Comparison of ENCODE assay signal across 29 mouse cellular contexts in the genomic region with DNA sequence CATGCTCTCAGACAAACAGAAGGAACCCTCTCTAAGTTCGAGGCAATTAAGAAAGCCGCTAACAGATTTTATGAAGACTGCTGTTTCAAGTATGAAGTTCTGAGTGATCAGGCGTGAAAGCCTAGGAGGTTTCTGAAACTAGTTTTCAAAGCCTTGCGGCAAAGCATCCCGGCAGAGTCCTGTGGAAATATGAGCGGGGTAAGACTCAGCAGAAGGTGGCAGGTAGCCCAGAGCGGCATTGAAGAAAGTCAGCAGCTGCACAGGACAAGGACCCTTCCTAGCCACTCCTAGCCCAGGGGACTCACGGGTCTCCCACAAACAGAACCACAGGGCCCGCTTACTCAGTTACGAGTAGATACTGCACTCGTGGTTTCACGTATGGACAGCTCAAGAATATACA. TPM values are rescaled to one million over a fixed set of nuclear protein-coding genes. Genes with fewer than 3 reads are reported as not detected.
DNase-seq lines count a peak whose midpoint lies in the region; ATAC-seq and TF ChIP-seq lines count a peak whose summit lies in the region.
"Had no signal": no experiment of that assay in that cellular context is flagged by ENCODE, and none has a peak within 500 bp of the region (broad histone marks: within the 10 kb centered on the region; RNA-seq: fewer than 3 reads in every experiment).

No protein-coding gene starts in this region.

- H3K4me2 ChIP-seq in forebrain, postnatal 0 days (ENCODE audit: low read depth) = no peak overlapping the region
- H3K4me2 ChIP-seq in forebrain, embryonic 11.5 days (ENCODE audit: low read depth, low read length, severe bottlenecking) = no peak overlapping the region
- H3K4me2 ChIP-seq in myocyte (ENCODE audit: low read depth) = peak overlapping the region; percentile 79
- H3K4me2 ChIP-seq: embryonic facial prominence, embryonic 12.5 days; forebrain, embryonic 15.5 days; hindbrain, embryonic 12.5 days; limb, embryonic 13.5 days; liver, embryonic 11.5 days; lung, embryonic 15.5 days; midbrain, embryonic 11.5 days; neural tube, embryonic 12.5 days; stomach, embryonic 15.5 days had no signal

- H3K4me1 ChIP-seq in forebrain, postnatal 0 days (ENCODE audit: insufficient read depth) = no peaks in the 10 kb centered on the region
- no peaks in the 10 kb centered on the region for H3K4me1 ChIP-seq in forebrain, embryonic 11.5 days (replicated peaks; ENCODE audit: control insufficient read depth, insufficient read depth, low read length)
- H3K4me1 ChIP-seq: forebrain, embryonic 15.5 days; lung, embryonic 15.5 days; neural tube, embryonic 12.5 days; stomach, embryonic 15.5 days had no signal

- H3K9ac ChIP-seq in forebrain, postnatal 0 days = no peak overlapping the region
- no peak overlapping the region for H3K9ac ChIP-seq in forebrain, embryonic 11.5 days (ENCODE audit: low read length)
- H3K9ac ChIP-seq: embryonic facial prominence, embryonic 12.5 days; forebrain, embryonic 15.5 days; hindbrain, embryonic 12.5 days; limb, embryonic 13.5 days; lung, embryonic 15.5 days; neural tube, embryonic 12.5 days; stomach, embryonic 15.5 days had no signal

- no peak overlapping the region for H3ac ChIP-seq in myocyte (ENCODE audit: control insufficient read depth, insufficient read length)

- H3K79me2 ChIP-seq in myocyte (ENCODE audit: control insufficient read depth, insufficient read depth) = no peaks in the 10 kb centered on the region

- no peaks in the 10 kb centered on the region for H3K9me3 ChIP-seq in forebrain, postnatal 0 days (ENCODE audit: low read length)
- H3K9me3 ChIP-seq in forebrain, embryonic 11.5 days (ENCODE audit: control insufficient read depth, low read length) = no peaks in the 10 kb centered on the region
- H3K9me3 ChIP-seq: embryonic facial prominence, embryonic 12.5 days; forebrain, embryonic 15.5 days; hindbrain, embryonic 12.5 days; limb, embryonic 13.5 days; lung, embryonic 15.5 days; neural tube, embryonic 12.5 days; stomach, embryonic 15.5 days had no signal

- peak; percentile 42 for DNase-seq in forebrain, postnatal 0 days
- DNase-seq in forebrain, embryonic 11.5 days (ENCODE audit: low spot score) = no peak
- peak; percentile 5 for DNase-seq in brain, adult 2 months (ENCODE audit: low read depth, low spot score)
- peak; percentile 14 to 30 for DNase-seq in gastrocnemius, adult 8-10 months (ENCODE audit: low spot score in 2 of 2)
- no peak for DNase-seq in right cerebral cortex, postnatal 4 days
- no peak for DNase-seq in kidney, postnatal 25 days
- DNase-seq in lung, postnatal 14 days = no peak
- DNase-seq: adrenal gland, postnatal 25 days; cerebellum, adult 8-10 months; cerebellum, postnatal 36 days; heart, postnatal 36 days; kidney, adult 9 months; kidney, postnatal 10 days; lung, postnatal 36 days had no signal

- H3K36me3 ChIP-seq in forebrain, postnatal 0 days (ENCODE audit: insufficient read depth) = no peaks in the 10 kb centered on the region
- no peaks in the 10 kb centered on the region for H3K36me3 ChIP-seq in forebrain, embryonic 11.5 days (ENCODE audit: control insufficient read depth, insufficient read depth, low read length)
- H3K36me3 ChIP-seq in myocyte (ENCODE audit: control insufficient read depth, insufficient read depth) = no peaks in the 10 kb centered on the region
- H3K36me3 ChIP-seq: embryonic facial prominence, embryonic 12.5 days; forebrain, embryonic 15.5 days; hindbrain, embryonic 12.5 days; limb, embryonic 13.5 days; lung, embryonic 15.5 days; neural tube, embryonic 12.5 days; stomach, embryonic 15.5 days had no signal

- ATAC-seq in forebrain, postnatal 0 days = peak; percentile 38; the same call in 1 of the 2 replicates
- ATAC-seq in forebrain, embryonic 11.5 days (replicated peaks; ENCODE audit: low FRiP score) = no peak
- ATAC-seq: CD4-positive, CD25-positive, alpha-beta regulatory T cell, adult 4 months; forebrain, embryonic 15.5 days; hindbrain, postnatal 0 days; intestine, embryonic 16.5 days; midbrain, embryonic 16.5 days had no signal

- WGBS in forebrain, postnatal 0 days = 71% methylated on average over 12 of the region's 12 CpGs
- WGBS in forebrain, embryonic 11.5 days = 88% methylated on average over 12 of the region's 12 CpGs

- TF ChIP-seq POLR2A in myocyte (IDR thresholded peaks at IDR 0.05; ENCODE audit: insufficient read length, low read depth) = no peak

- no peaks in the 10 kb centered on the region for H3K27me3 ChIP-seq in forebrain, postnatal 0 days (ENCODE audit: insufficient read depth, low read length)
- H3K27me3 ChIP-seq in forebrain, embryonic 11.5 days (ENCODE audit: control insufficient read depth, insufficient read depth, low read length) = no peaks in the 10 kb centered on the region
- H3K27me3 ChIP-seq in myocyte (ENCODE audit: control insufficient read depth, insufficient read depth, insufficient read length) = no peaks in the 10 kb centered on the region
- H3K27me3 ChIP-seq: embryonic facial prominence, embryonic 12.5 days; forebrain, embryonic 15.5 days; hindbrain, embryonic 12.5 days; limb, embryonic 13.5 days; lung, embryonic 15.5 days; neural tube, embryonic 12.5 days; stomach, embryonic 15.5 days had no signal

- H3K27ac ChIP-seq in forebrain, postnatal 0 days (ENCODE audit: low read depth, low read length) = no peak overlapping the region
- H3K27ac ChIP-seq in forebrain, embryonic 11.5 days (ENCODE audit: low read depth, low read length) = no peak overlapping the region
- H3K27ac ChIP-seq: embryonic facial prominence, embryonic 12.5 days; forebrain, embryonic 15.5 days; hindbrain, embryonic 12.5 days; hindbrain, postnatal 0 days; limb, embryonic 13.5 days; lung, embryonic 15.5 days; neural tube, embryonic 12.5 days; stomach, embryonic 15.5 days had no signal

- no peak overlapping the region for H3K4me3 ChIP-seq in forebrain, postnatal 0 days (ENCODE audit: low read depth, low read length)
- no peak overlapping the region for H3K4me3 ChIP-seq in forebrain, embryonic 11.5 days (ENCODE audit: low read depth, low read length)
- peak overlapping the region; percentile 5 for H3K4me3 ChIP-seq in myocyte
- H3K4me3 ChIP-seq: embryonic facial prominence, embryonic 12.5 days; erythroblast, embryonic 14.5 days; forebrain, embryonic 15.5 days; hindbrain, embryonic 12.5 days; limb, embryonic 13.5 days; lung, embryonic 15.5 days; neural tube, embryonic 12.5 days; stomach, embryonic 15.5 days had no signal

- TF ChIP-seq CTCF in forebrain, postnatal 0 days (IDR thresholded peaks at IDR 0.05; ENCODE audit: low read depth) = no peak

TF ChIP-seq in myocyte, 11 proteins besides CTCF, POLR2A, EP300 and RAD21:
- no peak for TF ChIP-seq POLR2AphosphoS2 (IDR thresholded peaks at IDR 0.05; ENCODE audit: insufficient read length, low read depth)
- no peak for TF ChIP-seq SRF (IDR thresholded peaks at IDR 0.05; ENCODE audit: control insufficient read depth, insufficient read length, low read depth)
- TF ChIP-seq MYOD1 (IDR thresholded peaks at IDR 0.05; ENCODE audit: control insufficient read depth in 1 of 3, insufficient read length in 2 of 3, low read depth in 2 of 3) = peak in 2 of 3 experiments; percentile 85 to 94
- no peak for TF ChIP-seq TCF3 (IDR thresholded peaks at IDR 0.05; ENCODE audit: insufficient read length, low read depth)
- peak in 1 of 3 experiments; percentile 32 for TF ChIP-seq MYOG (IDR thresholded peaks at IDR 0.05; ENCODE audit: control insufficient read depth in 1 of 3, insufficient read depth in 1 of 3, insufficient read length in 2 of 3, low read depth in 2 of 3)
- TF ChIP-seq E2F4 (IDR thresholded peaks at IDR 0.05; ENCODE audit: insufficient read depth) = no peak
- no peak for TF ChIP-seq CEBPB (IDR thresholded peaks at IDR 0.05; ENCODE audit: insufficient read depth, poor library complexity, severe bottlenecking)
- TF ChIP-seq REST (IDR thresholded peaks at IDR 0.05; ENCODE audit: insufficient read depth, insufficient read length) = no peak
- TF ChIP-seq MAX (IDR thresholded peaks at IDR 0.05; ENCODE audit: low read depth) = no peak
- TF ChIP-seq USF1 (IDR thresholded peaks at IDR 0.05; ENCODE audit: low read depth) = no peak
- no peak for TF ChIP-seq TCF12 (IDR thresholded peaks at IDR 0.05; ENCODE audit: insufficient read depth, poor library complexity, severe bottlenecking)

RNA-seq across cellular contexts. Expression of gene Zfp280d, which starts 54.8 kb away (rescaled TPM):
- 63.6 and 93.6 TPM in 2 replicates for total RNA-seq in forebrain, postnatal 0 days (2014; rRNA removed)
- 16.9 and 24.1 TPM in 2 replicates for polyA plus RNA-seq in forebrain, postnatal 0 days (2015; fragmentation: Nextera tagmentation; extraction: Ambion mirVana)
- polyA plus RNA-seq in forebrain, embryonic 11.5 days (2014; fragmentation: Nextera tagmentation; extraction: Ambion mirVana) = 54.2 and 66.3 TPM in 2 replicates
- total RNA-seq in gastrocnemius, adult 8-10 months (2022) = 10 to 100 TPM; 16.5 to 21.0 (median 18.7) TPM
- 4.2 TPM for polyA plus RNA-seq in myocyte (2012; fragmentation: generic; extraction: Trizol)

Comparison
In these comparisons a context has a peak if more than half of its experiments do, and no peak if none do; other contexts are left out.
1. DNase-seq: peak in forebrain, postnatal 0 days (single experiment), brain, adult 2 months (single experiment) and gastrocnemius, adult 8-10 months (2 of 2); none in forebrain, embryonic 11.5 days (single experiment), right cerebral cortex, postnatal 4 days (single experiment), kidney, postnatal 25 days (0 of 2) and lung, postnatal 14 days (single experiment).